Mouse (Mus musculus): ENCODE measurements around the gene Rin3.
A peak's percentile ranks its signal among the peaks of the same experiment; 100 is the strongest.
"Not testable (repeated sequence)": the region's sequence is repeated elsewhere in the genome, so short reads cannot be mapped to it uniquely, and the experiment has no call there.

Gene Rin3

GRCm38 (mm10) chr12:102282763-102283482, at the start of gene Rin3:
Gene Rin3, plus strand, starts transcription at chr12:102283048.
- peak; percentile 84 for DNase-seq (ENCODE audit: low spot score)

- DNase-seq (ENCODE audit: low spot score): no peak
Observed at GRCm38 (mm10) chr12:102235551-102235950, 47.3 kb upstream of the Rin3 start.

DNA sequence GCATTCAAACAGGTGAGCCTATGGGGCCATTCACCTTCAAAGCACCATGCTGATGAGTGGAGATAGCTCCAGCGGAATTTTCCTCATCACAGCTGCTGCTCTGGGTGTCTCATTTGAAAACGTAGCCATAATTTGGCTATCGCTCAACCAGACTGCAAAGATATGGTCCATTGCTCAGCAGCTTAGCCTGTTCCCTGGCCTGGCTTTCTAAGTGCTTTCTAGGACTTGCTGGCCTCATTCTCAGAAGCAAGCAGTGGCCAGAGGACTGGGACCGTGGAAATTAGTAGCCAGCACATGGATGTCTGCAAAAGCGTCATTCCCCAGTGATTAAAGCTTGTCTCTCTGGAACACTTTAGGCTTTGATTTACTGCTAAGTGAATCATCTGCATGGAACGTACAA, 46.5 kb upstream of the Rin3 start:
- no peak for DNase-seq (ENCODE audit: low spot score)

GRCm38 (mm10) chr12:102242076-102242722, 40.6 kb upstream of the Rin3 start:
- peak; percentile 29 for DNase-seq (ENCODE audit: low spot score)

DNA sequence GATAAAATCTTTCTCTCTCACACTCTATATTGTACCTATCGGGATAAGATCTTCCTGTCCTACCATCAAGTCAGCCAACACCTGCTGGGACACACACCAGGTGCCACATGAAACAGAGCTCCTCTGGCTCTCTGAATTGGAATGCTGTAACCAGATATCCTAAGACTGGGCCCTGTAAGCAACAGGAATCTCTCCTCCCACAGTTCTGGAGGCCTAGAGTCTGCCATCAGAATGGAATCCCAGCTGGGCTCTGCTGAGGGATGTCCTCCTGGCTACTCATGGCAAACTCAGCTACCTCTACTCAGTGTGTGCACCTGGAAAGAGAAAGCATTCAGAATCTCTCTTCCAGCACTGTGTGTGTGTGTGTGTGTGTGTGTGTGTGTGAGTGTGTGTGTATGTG, 38.9 kb upstream of the Rin3 start:
- DNase-seq (ENCODE audit: low spot score): no peak

- no peak for DNase-seq (ENCODE audit: low spot score)
Observed at GRCm38 (mm10) chr12:102246226-102246625, 36.6 kb upstream of the Rin3 start.

DNA sequence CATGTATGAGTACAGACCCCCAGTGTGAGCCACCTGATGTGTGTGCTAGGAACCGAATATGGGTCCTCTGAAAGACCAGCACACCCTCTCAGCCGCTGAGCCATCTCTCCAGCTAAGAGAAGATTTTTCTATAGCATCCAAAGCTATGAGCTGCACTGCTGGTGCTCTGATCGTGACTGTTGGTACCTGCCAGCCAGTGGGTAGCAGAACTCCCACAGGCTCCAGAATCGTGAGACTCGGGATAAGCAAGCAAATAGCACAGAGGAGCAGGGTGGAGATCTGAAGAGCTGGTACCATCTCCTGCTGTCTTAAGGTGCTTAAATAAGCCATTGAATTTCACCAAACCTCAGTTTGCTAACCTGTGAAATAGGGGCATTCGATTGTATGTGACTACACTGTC, 34.7 kb upstream of the Rin3 start:
- DNase-seq (ENCODE audit: low spot score): no peak

DNA sequence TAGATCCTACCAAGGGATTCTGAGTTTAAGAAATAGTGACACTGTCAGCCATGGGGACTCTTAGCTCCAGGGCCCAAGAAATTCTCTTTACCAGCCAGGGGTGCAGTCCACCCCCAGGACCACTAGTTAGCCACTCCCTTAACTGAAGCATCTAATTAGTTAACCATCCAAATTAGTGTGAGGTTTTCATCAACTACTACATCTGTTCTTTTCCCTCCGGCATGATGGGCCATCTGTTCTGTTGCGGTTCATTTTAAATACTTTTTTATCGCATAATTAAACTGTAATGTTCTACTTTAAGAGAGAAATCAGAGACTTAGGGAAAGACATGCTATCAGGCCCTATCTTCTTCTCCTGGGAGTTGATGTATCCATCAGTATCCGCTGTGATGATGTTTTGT, 32.5 kb upstream of the Rin3 start:
- no peak for DNase-seq (ENCODE audit: low spot score)

DNA sequence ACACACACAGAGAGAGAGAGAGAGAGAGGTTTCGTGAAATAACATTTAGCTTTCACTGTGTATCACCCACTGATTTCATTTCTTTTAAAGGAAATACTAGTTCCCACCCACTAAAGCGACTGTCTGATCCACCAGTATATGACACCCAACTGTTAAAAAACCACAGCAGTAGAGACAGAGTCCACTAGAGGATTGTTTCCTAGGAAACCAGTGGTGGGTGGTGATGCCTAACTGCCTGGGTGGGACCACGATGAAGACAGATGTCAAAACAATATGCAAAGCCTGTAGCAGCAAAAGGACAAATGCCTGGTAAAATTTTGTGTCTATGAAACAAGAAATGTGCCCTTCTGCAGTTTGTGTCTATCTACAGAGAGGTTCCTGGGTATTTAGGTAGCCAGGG, 31.8 kb upstream of the Rin3 start:
- DNase-seq (ENCODE audit: low spot score): no peak

DNA sequence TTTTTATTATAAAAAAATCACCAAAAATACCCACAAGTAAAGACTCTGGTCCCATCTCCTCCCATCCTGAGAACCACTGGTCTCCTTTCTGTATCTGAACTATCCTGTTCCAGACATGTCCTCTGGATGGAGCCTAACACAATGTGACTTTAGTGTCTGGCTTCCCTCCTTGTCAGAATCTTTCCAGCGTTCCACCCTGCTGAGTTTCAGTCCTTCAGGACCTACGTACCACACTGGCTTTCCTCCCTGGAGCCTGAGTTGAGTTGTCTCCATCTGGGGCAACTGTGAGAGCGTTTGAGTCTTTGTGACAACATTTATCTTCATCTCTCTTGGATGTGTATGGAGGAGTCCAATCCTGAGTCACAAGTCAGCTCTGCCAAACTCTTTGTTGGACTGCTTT, 30.9 kb upstream of the Rin3 start:
- no peak for DNase-seq (ENCODE audit: low spot score)

GRCm38 (mm10) chr12:102252525-102252924, 30.3 kb upstream of the Rin3 start:
- DNase-seq (ENCODE audit: low spot score): no peak

GRCm38 (mm10) chr12:102255012-102255411, 27.8 kb upstream of the Rin3 start:
- DNase-seq (ENCODE audit: low spot score): no peak

- DNase-seq (ENCODE audit: low spot score): no peak
Observed at GRCm38 (mm10) chr12:102258522-102259112, 24.2 kb upstream of the Rin3 start.

- peak; percentile 27 for DNase-seq (ENCODE audit: low spot score)
Observed at GRCm38 (mm10) chr12:102261933-102262396, 20.9 kb upstream of the Rin3 start.

- DNase-seq (ENCODE audit: low spot score): peak; percentile 34
Observed at GRCm38 (mm10) chr12:102262809-102263208, 20.0 kb upstream of the Rin3 start.

GRCm38 (mm10) chr12:102263249-102263648, 19.6 kb upstream of the Rin3 start:
- no peak for DNase-seq (ENCODE audit: low spot score)

DNA sequence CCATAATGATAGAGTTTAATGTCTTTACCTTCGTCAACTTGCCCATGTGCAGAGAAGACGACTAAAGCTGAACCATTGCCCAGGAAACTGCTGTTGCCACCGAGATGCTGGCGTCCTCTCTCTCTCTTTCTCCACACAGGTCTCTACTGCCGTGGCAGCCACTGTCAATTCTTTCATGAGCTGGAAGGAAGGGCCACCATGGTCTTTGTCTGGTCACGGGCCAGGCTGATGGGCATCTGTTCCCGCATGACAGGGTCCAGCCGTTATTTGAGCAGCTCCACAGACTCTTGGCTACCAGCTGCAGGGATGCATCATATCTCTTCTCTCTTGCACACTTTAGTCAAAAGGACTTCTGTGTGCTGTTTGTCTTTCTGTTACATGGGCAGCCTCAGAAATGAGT, 16.4 kb upstream of the Rin3 start:
- DNase-seq (ENCODE audit: low spot score): no peak

DNA sequence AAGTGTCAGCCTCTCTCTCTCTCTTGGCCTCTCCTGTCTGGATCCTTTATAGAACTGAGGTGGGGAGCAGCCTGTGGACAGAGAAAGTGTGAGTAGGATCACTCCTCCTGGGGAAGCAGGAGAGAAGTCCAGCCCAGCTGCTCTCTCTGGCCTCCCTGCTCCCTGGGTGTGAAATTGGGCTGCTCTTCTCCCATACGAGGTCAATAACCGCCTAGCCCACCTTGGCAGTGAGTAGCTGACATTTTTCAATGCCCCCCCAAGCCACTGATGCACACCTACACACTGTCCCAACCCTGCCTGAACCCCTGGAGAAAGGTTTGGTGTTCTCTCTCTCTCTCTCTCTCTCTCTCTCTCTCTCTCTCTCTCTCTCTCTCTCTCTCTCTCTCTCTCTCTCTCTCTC, 13.7 kb upstream of the Rin3 start:
- no peak for DNase-seq (ENCODE audit: low spot score)

DNA sequence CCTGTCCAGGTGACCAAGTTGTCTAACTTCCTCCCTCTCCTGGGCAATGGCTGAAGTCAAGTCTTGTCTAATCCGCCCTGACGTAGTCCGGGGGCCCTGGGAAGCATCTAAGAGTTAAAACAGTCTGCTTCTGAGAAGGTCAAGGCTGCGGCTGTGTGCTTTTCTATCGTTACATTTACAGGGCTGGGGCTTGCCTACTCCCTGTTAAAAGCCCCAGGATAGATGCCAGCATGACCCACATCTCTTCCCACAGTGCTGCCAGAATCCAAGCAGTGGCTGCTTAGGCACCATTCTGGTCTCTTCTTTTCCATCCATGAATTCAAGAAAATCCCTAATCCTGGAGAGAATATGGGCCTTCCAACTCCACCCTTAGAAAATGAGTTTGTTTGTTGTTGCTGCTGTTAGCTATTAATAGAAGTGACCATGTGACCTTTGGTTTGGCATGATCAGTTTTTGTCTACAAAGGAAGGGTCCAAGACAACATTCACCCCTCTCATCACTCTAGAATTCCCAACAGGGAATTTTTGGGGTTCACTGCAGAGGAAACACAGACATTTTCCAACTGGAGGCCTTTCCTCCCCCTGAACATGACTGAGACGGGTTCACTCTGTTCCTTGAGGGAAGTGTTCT, 12.0 kb upstream of the Rin3 start:
- no peak for DNase-seq (ENCODE audit: low spot score)

DNA sequence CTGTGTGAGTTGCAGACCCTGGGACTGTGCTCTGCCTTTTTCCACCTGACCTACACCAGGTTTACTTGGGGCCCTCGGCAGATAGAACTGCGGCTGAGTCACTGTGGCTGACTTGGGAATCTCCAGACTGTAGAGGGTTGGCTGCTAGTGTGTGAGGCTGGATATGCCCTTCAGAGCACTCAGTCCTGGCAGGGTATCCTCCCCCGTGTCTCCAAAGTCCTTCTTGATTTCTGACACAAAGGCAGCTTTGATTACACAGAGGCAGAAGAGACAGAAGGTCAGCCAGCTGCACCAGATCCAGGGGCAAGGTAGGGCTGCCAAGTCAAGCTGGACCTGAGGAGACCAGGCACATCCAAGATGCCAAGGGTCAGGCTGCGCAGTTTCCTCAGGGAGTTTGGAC, 11.4 kb upstream of the Rin3 start:
- no peak for DNase-seq (ENCODE audit: low spot score)

- DNase-seq (ENCODE audit: low spot score): peak; percentile 62
Observed at GRCm38 (mm10) chr12:102275833-102276443, 6.9 kb upstream of the Rin3 start.

DNA sequence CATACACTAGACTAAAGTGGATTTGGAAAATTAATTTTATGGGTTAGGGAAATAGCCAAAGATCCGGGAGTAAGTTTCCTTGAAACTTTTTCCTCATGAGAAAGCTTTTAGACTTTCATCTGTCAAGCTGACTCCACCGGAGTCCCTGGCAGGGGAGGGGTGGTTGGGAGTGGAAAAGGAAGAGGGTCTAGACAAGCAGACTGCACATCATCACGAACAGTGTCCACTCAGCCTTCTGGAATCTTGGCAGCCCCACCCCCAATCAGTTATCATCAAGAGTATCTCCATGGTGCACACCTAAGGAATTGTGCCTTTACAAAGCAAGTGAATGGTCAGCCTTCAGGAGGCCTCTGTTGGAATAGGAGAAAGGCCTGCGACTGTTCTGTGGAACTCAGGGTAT, 2.6 kb upstream of the Rin3 start:
- not testable (repeated sequence) for DNase-seq (ENCODE audit: low spot score)
